Mouse (Mus musculus) small intestine, adult 2 months (tissue): Measurements from ENCODE around the gene Slc5a5.

Experiments
- CTCF ChIP-seq: fragments of 200-500 bp; IDR thresholded peaks from 2 replicates; pipeline ENCODE4 v1.5.1; 2012; ENCODE audit warnings: low read depth, mild to moderate bottlenecking, control low read depth, inconsistent platforms, low read length, moderate library complexity, mixed read lengths; ENCODE audit not compliant: insufficient replicate concordance, insufficient read length; ENCODE audit errors: extremely low read depth
- POLR2A ChIP-seq: fragments of 200-500 bp; IDR thresholded peaks from 2 replicates; pipeline ENCODE4 v1.6.1; 2012; ENCODE audit warnings: low read depth, mild to moderate bottlenecking, control low read depth, inconsistent platforms, low read length, moderate library complexity

- TF ChIP-seq CTCF (no peak), POLR2A (no peak)
Measured at GRCm38 (mm10) chr8:70890656-70891055, 1.9 kb downstream of the Slc5a5 start.
